Mouse (Mus musculus) limb, embryonic 11.5 days (tissue): ENCODE measurements around the gene Cds2. TPM values are rescaled to one million over a fixed set of nuclear protein-coding genes. Genes with fewer than 3 reads are reported as not detected.
A peak's percentile ranks its signal among the peaks of the same experiment; 100 is the strongest.
"Not testable (repeated sequence)": the region's sequence is repeated elsewhere in the genome, so short reads cannot be mapped to it uniquely, and the experiment has no call there.

Experiments used
- ATAC-seq: fragments of 200-750 bp; cut with Nextera tagmentation; 2 replicates; pipeline ENCODE4 v1.8.0; 2017; ENCODE audit warnings: low read depth; ENCODE audit not compliant: insufficient number of reproducible peaks, low FRiP score, low TSS enrichment
- DNase-seq: peaks from one replicate; pipeline ENCODE4 v3.0.0-alpha.2; 2015; ENCODE audit warnings: low spot score
- H3K27ac ChIP-seq: fragments of 300-500 bp; sonication (generic); replicated peaks from 2 replicates; pipeline ENCODE4 v1.5.1; 2014; ENCODE audit warnings: low read depth, mild to moderate bottlenecking, low read length
- H3K27me3 ChIP-seq: fragments of 300-500 bp; sonication (generic); 2 replicates; pipeline ENCODE4 v1.6.1; 2014; ENCODE audit warnings: mild to moderate bottlenecking, low read length, mixed read lengths; ENCODE audit not compliant: control insufficient read depth, insufficient read depth
- H3K36me3 ChIP-seq: fragments of 300-500 bp; sonication (generic); 2 replicates; pipeline ENCODE4 v1.6.1; 2014; ENCODE audit warnings: mild to moderate bottlenecking, low read length, moderate library complexity, mixed read lengths; ENCODE audit not compliant: control insufficient read depth, insufficient read depth
- H3K4me1 ChIP-seq: fragments of 300-500 bp; sonication (generic); 2 replicates; pipeline ENCODE4 v1.6.1; 2014; ENCODE audit warnings: low read length, mixed read lengths; ENCODE audit not compliant: control insufficient read depth, insufficient read depth
- H3K4me2 ChIP-seq: fragments of 300-500 bp; sonication (generic); 2 replicates; pipeline ENCODE4 v1.6.1; 2014; ENCODE audit warnings: low read depth, mild to moderate bottlenecking, moderate library complexity; ENCODE audit not compliant: severe bottlenecking
- H3K4me3 ChIP-seq: fragments of 300-500 bp; sonication (generic); 2 replicates; pipeline ENCODE4 v1.5.1; 2014; ENCODE audit warnings: low read depth, low read length
- H3K9ac ChIP-seq: fragments of 300-500 bp; sonication (generic); 2 replicates; pipeline ENCODE4 v1.6.1; 2014; ENCODE audit warnings: mild to moderate bottlenecking, low read length
- H3K9me3 ChIP-seq: fragments of 300-500 bp; sonication (generic); 2 replicates; pipeline ENCODE4 v1.6.1; 2016; ENCODE audit warnings: low read length; ENCODE audit not compliant: control insufficient read depth
- WGBS: fragments of 180-500 bp; shearing (Covaris S2); extraction: QIAGEN DNeasy Blood & Tissue Kit; methylation state at CpG from one replicate; pipeline ENCODE4 v1.1.7; 2014; 5-methylcytosine and 5-hydroxymethylcytosine counted together
- polyA plus RNA-seq: library from polyadenylated mRNA; unstranded; fragments of >200 nt; fragmentation: Nextera tagmentation; extraction: Ambion mirVana; gene quantifications from 2 replicates; pipeline ENCODE4 v1.2.1, GENCODE M21; 2014

The Cds2 gene
- polyA plus RNA-seq, 1 experiment from 2014 or later: 27.4 TPM

GRCm38 (mm10) chr2:132240457-132240856, 22.5 kb upstream of the Cds2 start:
- H3K27ac ChIP-seq, H3K9ac ChIP-seq, H3K4me1 ChIP-seq, H3K4me2 ChIP-seq, H3K4me3 ChIP-seq, ATAC-seq, H3K36me3 ChIP-seq, H3K27me3 ChIP-seq, H3K9me3 ChIP-seq: not testable (repeated sequence)
- peak; percentile 75 for DNase-seq
- WGBS: 27% methylated on average over 7 of the region's 10 CpGs

- H3K36me3 ChIP-seq: no peaks in the 10 kb centered on the region; the same call in 1 of the 2 replicates
- H3K4me2 ChIP-seq: no peak overlapping the region
- no peaks in the 10 kb centered on the region for H3K9me3 ChIP-seq
- no peak overlapping the region for H3K27ac ChIP-seq
- H3K9ac ChIP-seq: no peak overlapping the region
- H3K4me1 ChIP-seq: no peaks in the 10 kb centered on the region; the same call in 1 of the 2 replicates
- no peaks in the 10 kb centered on the region for H3K27me3 ChIP-seq
- H3K4me3 ChIP-seq: no peak overlapping the region
- ATAC-seq (no peak), DNase-seq (no peak)
- WGBS: 97% methylated on average over 3 of the region's 3 CpGs
Observed at GRCm38 (mm10) chr2:132243370-132243769, 19.6 kb upstream of the Cds2 start.

DNA sequence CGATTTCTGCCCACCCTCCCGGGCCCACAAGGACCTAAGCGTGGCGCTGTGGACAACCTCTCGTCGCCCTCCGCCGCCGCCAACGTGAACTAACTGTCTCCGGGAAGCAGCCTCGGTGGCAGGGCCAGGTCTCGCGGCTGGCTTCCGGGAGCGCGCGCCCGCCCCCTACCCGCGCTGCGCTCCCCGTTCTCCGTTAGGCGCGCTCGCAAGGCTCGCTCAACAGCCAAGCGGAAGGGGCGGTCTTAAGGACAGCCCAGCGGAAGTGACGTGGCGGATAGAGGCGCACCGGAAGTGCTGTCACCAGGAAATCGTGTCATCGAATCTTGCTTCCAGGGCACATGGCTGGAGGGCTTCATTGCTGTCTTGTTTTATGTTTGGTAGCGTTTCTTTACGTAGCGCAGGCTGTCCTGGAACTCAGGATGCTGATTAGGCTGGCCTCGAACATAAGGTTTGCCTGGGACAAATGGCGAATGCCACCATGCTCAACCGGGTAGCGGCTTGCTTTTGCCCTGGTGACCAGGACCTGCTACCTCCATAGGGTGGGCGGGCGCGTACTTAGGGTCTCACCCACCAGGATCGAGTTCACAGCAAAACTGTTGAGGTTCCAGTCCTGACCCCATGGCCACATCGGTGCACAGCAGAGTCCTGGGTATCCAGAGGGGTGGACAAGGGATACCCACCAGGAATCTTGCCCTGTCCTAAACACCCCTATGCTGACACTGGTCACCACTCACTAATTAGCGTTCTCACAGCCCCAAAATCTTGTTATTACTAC, 15.2 kb upstream of the Cds2 start, which contains the start of gene Tmem230:
Gene Tmem230, minus strand, starts transcription at position 269 of the 775 bp plus-strand sequence.
- WGBS: 4% methylated on average over 50 of the region's 50 CpGs
- Histone ChIP-seq H3K4me3 (peak within 1 kb of the TSS; percentile 51), H3K4me2 (peak within 1 kb of the TSS; percentile 66), H3K36me3 (peaks cover 2% of the 10 kb centered on the region; the same call in 1 of the 2 replicates), H3K4me1 (peaks cover 4% of the 10 kb centered on the region; the same call in 1 of the 2 replicates), H3K9ac (peak within 1 kb of the TSS; percentile 71), H3K27ac (peak within 1 kb of the TSS; percentile 33; the same call in 1 of the 2 replicates), H3K27me3 (no peaks in the 10 kb centered on the region), H3K9me3 (no peaks in the 10 kb centered on the region)
- DNase-seq (peak; percentile 94), ATAC-seq (peak; percentile 88)

DNA sequence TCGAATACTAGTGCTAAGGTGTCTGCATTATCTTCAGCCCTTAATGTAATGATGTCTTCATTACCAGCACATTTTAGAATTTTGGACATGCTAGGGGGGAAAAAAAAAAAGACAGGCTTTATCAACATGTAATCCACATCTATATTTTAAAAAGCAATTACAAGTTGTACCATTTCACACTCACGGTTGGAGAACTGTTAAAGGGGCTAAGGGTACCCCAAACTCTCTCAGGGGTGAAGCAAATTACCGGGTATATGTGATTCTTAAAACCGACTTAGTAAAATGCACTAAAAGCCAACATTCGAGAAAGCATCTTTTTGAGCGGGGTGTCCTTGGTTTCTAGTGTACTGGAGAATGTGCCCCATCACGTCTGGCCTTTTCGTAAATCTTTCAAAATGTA, 11.0 kb upstream of the Cds2 start:
- peaks cover 4% of the 10 kb centered on the region; the same call in 1 of the 2 replicates for H3K4me1 ChIP-seq
- peak overlapping the region; percentile 60 for H3K4me3 ChIP-seq
- DNase-seq (no peak), ATAC-seq (no peak)
- no peaks in the 10 kb centered on the region for H3K9me3 ChIP-seq
- H3K27ac ChIP-seq: peak overlapping the region; percentile 68; the same call in 1 of the 2 replicates
- 9% methylated on average over 8 of the region's 8 CpGs for WGBS
- H3K9ac ChIP-seq: peak overlapping the region; percentile 86
- 0 out of 2 replicates have a peak, but pooled peaks cover 2% of the 10 kb centered on the region for H3K36me3 ChIP-seq
- peak overlapping the region; percentile 62 for H3K4me2 ChIP-seq
- H3K27me3 ChIP-seq: no peaks in the 10 kb centered on the region

DNA sequence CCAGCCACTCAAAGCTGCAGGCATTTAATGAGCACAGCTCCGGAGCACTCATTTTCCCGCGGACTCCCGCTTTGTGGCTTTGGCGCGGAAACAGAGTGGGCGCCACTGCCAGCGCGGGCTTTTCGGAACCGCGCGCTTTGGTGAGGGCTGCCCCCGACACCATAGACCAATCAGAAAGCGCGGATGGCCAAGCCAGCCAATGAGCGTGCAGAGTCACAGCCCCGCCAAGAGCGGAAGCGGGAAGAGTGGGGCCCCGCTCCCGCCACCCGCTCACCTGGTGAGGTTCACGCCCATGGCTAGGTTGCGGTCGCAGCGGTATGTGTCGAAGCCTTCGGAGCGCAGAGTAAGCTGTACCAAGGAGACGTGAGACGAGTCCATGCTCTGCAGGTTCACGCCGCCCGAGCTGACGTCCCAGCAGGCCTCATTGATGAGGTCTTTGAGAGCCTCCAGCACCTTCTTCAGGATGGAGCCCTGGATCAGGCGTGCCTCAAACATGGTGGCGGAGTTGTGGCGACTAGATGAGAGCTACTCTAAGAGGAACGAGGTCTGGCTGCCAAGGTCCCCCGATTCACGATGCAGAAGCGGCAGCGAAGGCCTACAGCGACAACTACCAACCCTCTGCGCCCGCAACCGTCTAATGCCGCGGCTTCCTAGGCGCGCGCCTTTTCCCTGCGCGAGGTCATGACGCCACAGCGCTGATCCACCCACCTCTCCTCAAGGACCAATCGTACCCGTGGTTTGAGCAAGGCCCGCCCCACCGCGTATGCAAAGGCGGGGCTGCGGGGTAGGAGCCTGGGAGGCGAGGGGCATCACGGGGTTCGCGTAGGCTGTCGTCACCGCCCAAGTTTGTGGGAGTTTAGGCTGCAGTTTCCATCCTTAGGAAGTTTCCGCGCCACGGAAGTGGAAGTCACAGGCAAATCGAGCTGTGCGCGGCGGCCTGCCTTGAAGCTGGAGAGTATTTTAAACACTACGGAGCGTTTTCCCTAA, 10.1 kb upstream of the Cds2 start, which contains the start of gene Pcna:
Gene Pcna, minus strand, starts transcription at position 773 of the 987 bp plus-strand sequence.
- Histone ChIP-seq H3K4me3 (peak within 1 kb of the TSS; percentile 60), H3K4me2 (peak within 1 kb of the TSS; percentile 62), H3K4me1 (peaks cover 4% of the 10 kb centered on the region; the same call in 1 of the 2 replicates), H3K27ac (peak within 1 kb of the TSS; percentile 68), H3K27me3 (no peaks in the 10 kb centered on the region), H3K9ac (peak within 1 kb of the TSS; percentile 86), H3K9me3 (no peaks in the 10 kb centered on the region), H3K36me3 (0 out of 2 replicates have a peak, but pooled peaks cover 2% of the 10 kb centered on the region)
- DNase-seq (peak; percentile 97), ATAC-seq (peak; percentile 99)
- WGBS: under 1% methylated on average over 78 of the region's 79 CpGs

GRCm38 (mm10) chr2:132253603-132254002, 9.3 kb upstream of the Cds2 start:
- no peak overlapping the region; the same call in 1 of the 2 replicates for H3K27ac ChIP-seq
- H3K9me3 ChIP-seq: no peaks in the 10 kb centered on the region
- peaks cover 4% of the 10 kb centered on the region; the same call in 1 of the 2 replicates for H3K4me1 ChIP-seq
- ATAC-seq (no peak), DNase-seq (no peak)
- WGBS: 1% methylated on average over 7 of the region's 7 CpGs
- H3K4me2 ChIP-seq: peak overlapping the region; percentile 62
- no peaks in the 10 kb centered on the region for H3K27me3 ChIP-seq
- H3K36me3 ChIP-seq: 0 out of 2 replicates have a peak, but pooled peaks cover 2% of the 10 kb centered on the region
- H3K4me3 ChIP-seq: peak overlapping the region; percentile 60
- peak overlapping the region; percentile 86; the same call in 1 of the 2 replicates for H3K9ac ChIP-seq

DNA sequence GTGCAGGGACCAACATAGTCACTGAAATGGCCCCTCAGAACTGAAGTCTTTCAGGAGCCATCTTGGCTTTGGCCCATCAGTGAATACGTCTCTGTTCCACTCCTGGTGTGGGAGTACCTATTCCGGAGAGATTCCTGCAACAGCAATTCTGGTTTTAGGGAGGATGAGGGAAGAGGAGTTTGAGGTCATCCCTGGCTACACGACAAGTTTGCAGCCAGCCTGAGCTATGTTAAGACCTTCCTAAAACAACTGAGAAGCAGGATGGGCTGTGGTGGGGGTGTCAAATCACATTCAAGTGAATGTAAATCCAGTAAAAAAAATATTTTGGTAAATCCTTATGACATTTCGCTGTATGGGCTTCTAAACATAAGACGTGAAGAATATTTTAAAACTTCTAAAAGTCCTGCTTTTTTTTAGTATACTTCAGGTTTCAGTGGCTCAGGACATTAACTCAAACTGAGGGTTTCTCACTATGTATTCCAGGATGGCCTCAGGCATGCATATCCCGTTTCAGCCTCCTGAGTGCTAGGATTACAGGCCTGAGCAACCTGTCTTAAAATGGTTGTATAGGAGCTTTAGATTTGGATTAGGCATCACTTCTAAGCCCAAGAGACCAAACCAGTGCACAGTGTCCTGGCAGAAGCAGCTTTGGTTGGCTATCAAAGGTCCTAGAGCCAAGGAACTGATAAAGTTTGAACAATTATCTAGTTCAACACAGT, 5.4 kb upstream of the Cds2 start:
- Histone ChIP-seq H3K27me3 (no peaks in the 10 kb centered on the region), H3K27ac (no peak overlapping the region), H3K4me1 (no peaks in the 10 kb centered on the region), H3K4me2 (no peak overlapping the region), H3K4me3 (no peak overlapping the region), H3K36me3 (no peaks in the 10 kb centered on the region), H3K9me3 (no peaks in the 10 kb centered on the region), H3K9ac (no peak overlapping the region)
- WGBS: 87% methylated on average over 6 of the region's 6 CpGs
- ATAC-seq (no peak), DNase-seq (no peak)
